Mouse (Mus musculus) liver (tissue): ENCODE measurements around the gene Nsd1.
A peak's percentile ranks its signal among the peaks of the same experiment; 100 is the strongest.
"Not testable (repeated sequence)": the region's sequence is repeated elsewhere in the genome, so short reads cannot be mapped to it uniquely, and the experiment has no call there.

Experiments
- DNase-seq: peaks from one replicate; pipeline ENCODE4 v3.0.0-alpha.2; 2020; ENCODE audit warnings: mixed read lengths

Gene Nsd1

DNA sequence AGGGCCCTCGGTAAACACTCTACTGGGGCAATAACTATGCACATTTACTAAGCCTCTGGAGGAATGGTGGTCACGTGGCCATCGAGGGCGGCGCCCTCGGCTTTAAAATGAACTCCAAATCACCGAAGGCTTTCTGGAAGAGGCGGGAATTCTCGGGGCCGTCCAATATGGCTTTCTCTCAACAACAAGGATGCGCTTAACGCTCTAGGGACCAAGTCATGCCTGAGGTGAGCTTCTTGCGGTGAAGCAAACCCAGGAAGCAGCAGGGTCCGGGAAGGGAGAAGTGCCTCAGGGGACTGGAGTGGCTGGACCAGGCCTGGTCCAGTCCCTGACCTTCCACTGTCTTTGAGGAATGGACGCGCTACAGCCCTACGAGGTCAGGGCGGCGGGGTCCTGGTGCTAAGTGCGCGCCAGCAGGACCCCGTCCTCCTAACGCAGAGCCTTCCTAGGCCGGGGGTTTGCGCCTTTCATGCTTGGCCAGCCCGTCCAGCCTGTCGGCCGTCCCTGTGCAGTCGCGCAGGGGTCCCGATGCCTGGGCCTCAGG is at the start of gene Nsd1:
Gene Nsd1 (plus strand): TSS at position 134 of the 544 bp plus-strand sequence.
- no peak for DNase-seq

- DNase-seq, result no peak
These were observed 47.2 kb upstream of the Nsd1 start for GRCm38 (mm10) chr13:55162365-55162764.

GRCm38 (mm10) chr13:55163553-55163952 is 46.0 kb upstream of the Nsd1 start:
- DNase-seq, result no peak

GRCm38 (mm10) chr13:55165831-55166339 is 43.7 kb upstream of the Nsd1 start:
- no peak for DNase-seq

GRCm38 (mm10) chr13:55166806-55167725 is 42.5 kb upstream of the Nsd1 start:
- DNase-seq, result no peak

DNA sequence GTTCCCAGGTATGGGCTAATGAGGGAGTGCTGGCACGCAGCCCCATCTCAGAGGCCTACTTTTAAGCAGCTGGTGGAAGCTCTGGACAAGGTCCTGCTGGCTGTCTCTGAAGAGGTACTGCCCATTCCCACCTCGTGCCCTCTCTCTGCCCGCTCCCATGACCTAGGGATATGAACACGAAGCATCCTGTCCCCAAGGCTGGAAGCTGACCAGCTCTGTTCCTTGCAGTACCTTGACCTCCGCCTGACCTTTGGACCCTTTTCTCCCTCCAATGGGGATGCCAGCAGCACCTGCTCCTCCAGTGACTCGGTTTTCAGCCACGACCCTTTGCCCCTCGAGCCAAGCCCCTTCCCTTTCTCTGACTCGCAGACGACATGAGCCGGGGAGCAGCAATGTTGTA is 41.8 kb upstream of the Nsd1 start:
- no peak for DNase-seq

GRCm38 (mm10) chr13:55168255-55168654 is 41.3 kb upstream of the Nsd1 start:
- no peak for DNase-seq

- DNase-seq, result peak; percentile 24
These were observed 40.6 kb upstream of the Nsd1 start for GRCm38 (mm10) chr13:55168958-55169369.

DNA sequence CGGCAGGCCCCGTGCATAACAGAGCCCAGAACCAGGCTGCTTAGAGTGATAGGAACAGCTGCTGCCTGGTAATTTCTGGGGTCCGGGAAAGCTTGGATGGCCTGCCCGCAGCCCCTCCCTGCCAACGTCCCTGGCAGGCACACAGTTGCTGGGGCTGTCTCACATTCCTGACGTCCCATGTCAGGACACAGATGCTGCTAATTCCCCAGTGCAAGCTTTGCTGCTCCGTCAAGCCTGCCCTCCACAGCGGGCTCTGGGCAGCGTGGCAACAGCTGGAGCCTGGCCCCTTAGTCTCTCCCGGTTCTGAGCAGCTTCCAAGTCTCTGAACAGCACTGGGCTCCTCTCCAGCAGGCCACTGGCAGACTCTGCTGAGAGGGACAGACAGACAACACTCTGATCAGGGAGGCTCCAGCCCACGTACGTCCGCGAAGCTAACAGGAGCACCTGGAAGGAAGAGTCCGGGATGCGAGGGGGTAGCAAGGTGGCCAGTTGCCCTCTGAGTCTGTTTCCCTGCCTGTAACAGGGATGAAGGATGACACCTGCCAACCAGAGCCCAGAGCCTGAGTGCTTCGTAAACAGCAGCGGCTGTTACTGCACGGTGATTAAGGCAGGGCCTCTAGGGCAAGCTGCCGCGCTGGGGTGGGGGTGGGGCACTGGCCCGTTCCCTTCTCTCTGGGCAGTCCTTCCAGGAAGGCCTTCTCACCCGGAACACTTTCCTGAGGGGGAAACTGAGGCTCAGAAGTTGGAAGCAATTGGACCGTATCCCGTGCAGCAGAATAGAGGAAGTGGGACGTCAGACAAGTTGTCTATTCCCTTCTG is 37.9 kb upstream of the Nsd1 start:
- DNase-seq, result peak; percentile 36

DNA sequence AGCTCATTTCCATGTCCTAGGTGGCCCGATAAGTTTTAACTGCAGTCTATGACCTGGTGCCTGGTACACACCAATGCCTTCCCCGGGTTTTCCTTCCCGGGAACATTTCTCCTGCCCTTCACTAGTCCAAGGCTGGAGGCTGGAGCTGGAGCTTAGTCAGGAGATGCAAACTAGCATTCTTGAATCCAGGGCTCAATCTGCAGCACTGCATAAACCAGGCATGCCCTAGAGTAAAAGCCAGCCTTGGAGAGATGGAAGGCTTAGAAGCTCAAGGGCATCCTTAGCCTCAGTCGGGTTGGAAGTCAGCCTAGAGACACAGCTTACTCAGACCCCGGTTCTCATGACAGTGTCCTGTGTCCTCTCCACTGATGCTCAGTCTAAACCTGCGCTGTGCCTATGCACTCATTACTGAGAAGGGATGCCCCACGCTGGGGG is 37.2 kb upstream of the Nsd1 start:
- DNase-seq, result no peak

DNA sequence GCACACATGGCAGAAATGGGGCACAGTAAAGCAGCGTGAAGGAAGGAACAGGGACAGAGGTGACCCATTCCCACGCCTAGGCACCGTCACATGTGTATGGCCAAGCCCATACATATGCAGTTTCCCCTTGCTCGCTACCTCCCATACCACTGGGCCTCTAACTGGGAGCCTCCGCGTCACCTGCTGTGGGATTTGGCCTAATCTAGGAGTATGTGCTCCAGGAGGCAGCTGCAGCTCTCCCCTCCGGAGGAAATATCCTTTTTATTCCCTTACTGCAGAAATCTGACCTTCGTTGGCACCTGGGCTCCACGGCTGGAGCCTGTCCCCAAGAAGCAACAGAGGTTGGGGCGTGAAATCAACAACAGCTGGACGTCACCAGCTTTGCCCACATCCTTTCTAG is 35.2 kb upstream of the Nsd1 start:
- DNase-seq, result no peak

DNA sequence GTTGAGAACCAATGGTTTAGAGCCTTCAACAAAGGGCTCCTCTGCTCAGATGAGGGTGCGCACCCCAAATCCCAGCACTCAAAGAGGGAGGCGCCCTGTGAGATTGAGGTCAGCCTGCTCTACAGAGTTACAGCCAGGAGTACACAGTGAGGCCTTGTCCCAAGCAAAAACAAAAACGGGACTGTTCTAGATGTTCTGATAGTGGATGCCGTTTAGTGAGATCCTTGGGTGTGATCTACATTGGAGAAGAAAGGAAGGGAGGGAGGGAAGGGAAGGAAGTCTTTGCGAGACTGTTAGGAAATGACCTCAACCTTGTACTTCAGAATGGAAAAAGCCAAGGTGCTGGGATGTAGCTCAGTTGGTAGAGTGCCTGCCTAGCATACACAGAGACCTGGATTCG is 33.3 kb upstream of the Nsd1 start:
- DNase-seq, result no peak

DNA sequence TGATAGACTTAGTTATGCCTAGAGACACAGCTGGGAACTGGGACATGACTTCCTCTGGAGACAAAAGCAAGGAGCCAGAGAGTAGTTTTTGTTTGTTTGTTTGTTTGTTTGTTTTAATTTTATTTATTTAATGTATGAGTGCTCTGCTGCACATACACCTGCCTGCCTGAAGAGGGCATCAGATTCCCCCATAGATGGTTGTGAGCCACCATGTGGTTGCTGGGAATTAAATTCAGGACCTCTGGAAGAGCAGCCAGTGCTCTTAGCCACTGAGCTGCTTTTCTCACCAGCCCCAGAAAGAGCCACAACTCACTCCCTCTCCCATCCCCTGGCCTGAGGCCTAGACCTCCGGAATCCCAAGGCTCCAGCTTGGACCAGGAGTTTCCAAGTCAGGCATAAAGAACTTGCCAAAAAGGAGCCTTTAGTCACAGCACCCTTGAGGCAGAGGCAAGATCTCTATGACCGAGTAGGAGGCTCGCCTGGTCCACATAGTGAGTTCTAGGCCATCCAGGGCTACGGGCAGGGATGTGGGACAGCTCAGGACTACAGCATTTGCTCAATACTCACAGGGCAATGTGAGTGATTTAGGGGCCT is 31.6 kb upstream of the Nsd1 start:
- no peak for DNase-seq

DNA sequence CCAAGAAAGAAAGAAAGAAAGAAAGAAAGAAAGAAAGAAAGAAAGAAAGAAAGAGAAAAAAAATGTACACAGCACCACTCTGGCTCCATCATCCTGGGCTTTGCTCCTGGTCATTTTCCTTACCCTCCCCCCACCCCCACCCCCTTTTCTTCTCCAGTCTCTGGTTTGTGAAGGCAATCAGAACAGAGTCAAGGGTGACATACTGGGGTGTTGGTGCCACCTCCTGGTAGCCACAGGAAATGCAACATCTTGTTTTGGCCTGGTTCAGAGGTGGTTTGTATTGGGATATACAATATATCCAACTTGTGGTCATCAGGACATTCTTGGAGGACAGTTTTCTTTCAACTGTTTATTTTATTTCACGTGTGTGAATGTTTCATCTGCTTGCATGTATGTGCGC is 31.0 kb upstream of the Nsd1 start:
- peak; percentile 65 for DNase-seq

DNA sequence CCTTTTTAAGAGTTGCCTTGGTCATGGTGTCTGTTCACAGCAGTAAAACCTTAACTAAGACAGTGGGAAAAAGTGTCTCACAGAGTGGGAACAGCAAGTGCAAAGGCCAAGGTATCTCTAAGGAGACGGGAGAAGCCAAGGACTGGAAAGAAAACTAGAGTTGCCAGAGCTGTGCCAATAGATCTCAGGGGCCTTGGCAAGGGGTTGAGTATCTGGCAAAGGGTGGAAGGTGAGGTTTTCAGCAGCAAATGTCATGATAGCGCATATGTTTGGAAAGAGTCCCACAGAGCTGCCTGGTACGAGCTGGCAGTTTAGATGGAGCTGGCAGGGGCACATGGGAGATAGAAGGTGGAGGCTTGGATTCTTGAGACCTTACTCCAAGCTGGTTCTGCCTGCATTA is 30.0 kb upstream of the Nsd1 start:
- DNase-seq, result no peak

DNA sequence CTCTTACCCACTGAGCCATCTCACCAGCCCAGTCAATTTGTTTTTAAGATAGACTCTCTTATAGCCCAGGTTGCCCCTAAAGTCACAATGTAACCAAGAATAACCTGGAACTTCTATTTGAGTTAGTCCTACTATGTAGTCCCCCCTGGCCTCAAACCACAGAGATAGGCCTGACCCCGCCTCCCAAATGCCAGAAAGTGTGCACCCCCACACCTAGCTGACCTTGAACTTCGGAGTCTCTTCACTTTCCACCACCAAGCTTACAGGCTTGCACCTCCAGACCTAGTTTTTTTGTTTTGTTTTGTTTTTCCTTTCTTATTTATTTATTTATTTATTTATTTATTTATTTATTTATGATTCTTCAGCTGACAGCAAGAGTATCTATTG is 27.8 kb upstream of the Nsd1 start:
- peak; percentile 43 for DNase-seq

- peak; percentile 76 for DNase-seq
These were observed 27.2 kb upstream of the Nsd1 start for GRCm38 (mm10) chr13:55182173-55182894.

DNA sequence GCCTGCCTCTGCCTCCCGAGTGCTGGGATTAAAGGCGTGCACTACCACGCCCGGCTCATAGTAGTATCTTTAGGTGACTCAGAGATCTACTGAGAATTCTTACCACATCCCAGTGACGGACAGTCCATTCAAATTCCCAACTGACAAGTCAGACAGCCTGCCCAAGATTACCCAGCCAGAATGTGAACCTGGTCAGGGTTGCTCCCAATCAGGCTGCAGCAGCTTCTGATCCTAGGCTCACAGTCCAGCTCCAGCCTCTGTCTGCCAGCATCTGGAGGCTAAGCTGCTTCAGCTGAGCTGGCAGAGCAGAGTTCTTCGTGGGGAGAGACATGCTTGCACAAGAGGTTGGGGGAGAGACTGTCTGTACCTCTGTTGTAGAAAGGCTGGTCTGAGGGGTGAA is 26.2 kb upstream of the Nsd1 start:
- no peak for DNase-seq

DNA sequence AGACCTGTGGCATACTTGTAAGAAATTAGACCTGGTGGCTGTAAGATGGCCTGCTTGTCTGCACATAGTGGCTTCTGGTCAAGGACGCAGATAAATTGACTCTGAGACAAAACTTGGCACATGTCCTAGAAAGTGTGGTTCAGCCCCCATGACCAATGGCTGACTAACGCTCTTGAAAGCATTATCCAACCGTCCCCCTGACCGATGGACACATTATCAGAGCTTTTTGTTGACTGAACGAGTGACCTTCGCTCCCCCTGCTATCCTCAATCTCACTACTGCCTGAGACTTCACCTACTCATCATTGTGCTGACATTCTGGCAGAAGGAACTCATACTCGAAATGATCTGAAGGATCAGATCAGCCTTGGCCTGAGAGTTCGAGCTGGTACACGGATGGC is 22.5 kb upstream of the Nsd1 start:
- DNase-seq, result not testable (repeated sequence)

DNA sequence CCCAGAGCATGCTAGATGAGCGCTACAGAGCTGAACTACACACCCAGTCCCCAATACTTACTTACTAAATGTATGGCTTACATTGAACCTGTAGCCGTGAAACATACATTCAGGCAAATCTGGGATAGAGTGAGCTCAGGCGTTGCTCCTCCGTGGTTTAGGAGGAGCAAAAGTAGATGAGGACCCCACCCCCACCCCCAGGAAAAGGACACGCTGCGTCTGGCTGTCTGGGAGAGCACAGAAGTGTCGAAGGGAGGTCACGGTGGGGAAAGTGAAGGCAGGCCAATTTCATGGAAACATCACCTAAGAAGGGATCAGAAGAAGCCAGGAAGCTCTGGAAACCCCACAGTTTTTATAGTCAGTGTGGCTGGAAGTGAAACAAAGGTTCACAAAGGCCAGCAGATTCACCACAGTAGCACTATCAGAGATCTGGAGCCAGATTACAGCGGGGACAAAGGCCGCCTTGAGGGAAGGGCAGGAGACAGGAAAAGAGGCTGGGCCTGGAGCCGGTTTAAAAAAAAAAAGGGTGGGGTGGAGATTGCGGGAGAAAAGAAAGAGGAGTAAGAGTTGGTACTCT is 20.0 kb upstream of the Nsd1 start:
- no peak for DNase-seq

DNA sequence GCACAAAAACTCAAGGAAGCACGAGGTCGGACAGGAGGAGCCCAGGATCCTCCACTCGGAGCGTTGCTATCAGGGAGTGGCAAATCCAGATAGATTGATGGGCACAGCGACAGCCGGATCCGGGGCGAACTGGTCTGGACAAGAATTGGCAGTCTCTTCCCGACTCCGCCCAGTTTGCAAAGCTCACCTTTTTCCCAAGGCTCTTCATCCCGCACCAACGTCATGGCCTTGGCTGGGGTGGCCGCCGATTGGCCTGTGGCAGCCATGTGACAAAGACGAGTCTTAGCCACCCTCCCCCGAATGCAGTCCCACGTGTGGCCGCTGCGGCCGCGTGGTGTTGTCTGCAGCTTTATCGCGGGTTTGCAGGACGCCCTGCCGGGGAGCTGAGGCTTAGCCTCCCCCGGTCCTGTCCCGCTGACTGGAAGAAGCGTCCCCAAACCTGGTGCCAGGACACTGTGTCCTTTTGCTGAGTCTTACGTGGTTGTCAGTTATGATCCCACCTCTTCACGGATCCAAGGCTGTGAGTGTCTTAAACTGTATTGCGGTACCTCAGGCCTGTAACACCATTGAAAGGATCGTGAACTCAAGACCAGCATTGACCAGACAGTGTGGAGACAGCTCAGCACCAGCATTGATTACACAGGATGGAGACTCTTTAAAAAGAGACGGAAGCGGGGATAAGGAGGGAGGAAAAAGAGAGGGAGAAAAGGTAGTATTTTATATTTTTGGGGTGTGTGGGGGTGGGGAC is 19.3 kb upstream of the Nsd1 start:
- DNase-seq, result peak; percentile 96
